ENCODE assay signal across 8 mouse cellular contexts in the genomic region with DNA sequence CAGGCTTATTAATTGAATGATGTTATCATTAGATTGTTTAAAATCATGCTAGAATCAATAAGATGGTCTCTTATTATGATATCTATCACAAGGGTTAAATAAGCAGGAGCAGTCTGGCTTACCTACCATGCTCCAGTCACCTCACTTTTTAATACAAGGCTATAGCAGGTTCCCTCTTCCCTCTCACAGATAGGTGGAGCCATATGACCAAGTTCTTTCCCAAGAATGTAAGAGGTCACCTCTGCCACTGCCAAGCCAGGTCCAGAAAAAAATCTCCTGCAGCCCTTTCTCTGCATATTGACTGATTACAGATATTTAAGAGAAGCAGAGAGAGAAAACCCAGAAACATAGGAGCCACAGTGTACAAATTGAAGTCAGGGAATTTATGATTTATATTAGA.
DNase-seq lines count a peak whose midpoint lies in the region; ATAC-seq and TF ChIP-seq lines count a peak whose summit lies in the region.

No protein-coding gene starts in this region.

- TF ChIP-seq EP300 in MEL (IDR thresholded peaks at IDR 0.05; ENCODE audit: low read depth in 1 of 2, low read length in 2 of 2), result no peak

- H3K4me2 ChIP-seq in kidney, postnatal 0 days (ENCODE audit: low read length), result no peak overlapping the region
- no peak overlapping the region for H3K4me2 ChIP-seq in kidney, embryonic 15.5 days

- no peak overlapping the region for H3K27ac ChIP-seq in kidney, postnatal 0 days
- no peak overlapping the region for H3K27ac ChIP-seq in kidney, embryonic 15.5 days
- H3K27ac ChIP-seq in MEL (ENCODE audit: control insufficient read depth, low read depth, low read length), result no peak overlapping the region
- no peak overlapping the region for H3K27ac ChIP-seq in thymus, adult 2 months (ENCODE audit: control insufficient read depth, insufficient read depth, low read length)

- no peak for TF ChIP-seq POLR2A in MEL (IDR thresholded peaks at IDR 0.05; ENCODE audit: control insufficient read depth in 1 of 2, insufficient read depth in 1 of 2, low read depth in 1 of 2, low read length in 2 of 2, poor library complexity in 1 of 2)
- TF ChIP-seq POLR2A in thymus, adult 2 months (IDR thresholded peaks at IDR 0.05; ENCODE audit: control insufficient read depth, extremely low read depth, insufficient read depth, low read length, poor library complexity), result no peak

- H3K79me2 ChIP-seq in MEL (ENCODE audit: control insufficient read depth, insufficient read depth, low read length, poor library complexity), result no peaks in the 10 kb centered on the region

- H3K27me3 ChIP-seq in kidney, postnatal 0 days (ENCODE audit: insufficient read depth, low read length), result no peaks in the 10 kb centered on the region
- no peaks in the 10 kb centered on the region for H3K27me3 ChIP-seq in kidney, embryonic 15.5 days
- no peaks in the 10 kb centered on the region for H3K27me3 ChIP-seq in MEL (ENCODE audit: control insufficient read depth in 1 of 2, insufficient read depth in 2 of 2, low read length in 2 of 2)
- no peaks in the 10 kb centered on the region for H3K27me3 ChIP-seq in thymus, adult 2 months (ENCODE audit: control insufficient read depth, insufficient read depth, low read length)

- no peak overlapping the region for H3K4me3 ChIP-seq in kidney, postnatal 0 days (replicated peaks; ENCODE audit: low read depth, low read length)
- no peak overlapping the region for H3K4me3 ChIP-seq in kidney, embryonic 15.5 days (replicated peaks)
- H3K4me3 ChIP-seq in MEL (ENCODE audit: control insufficient read depth in 1 of 2, insufficient read depth in 1 of 2, low read depth in 2 of 2, low read length in 2 of 2), result no peak overlapping the region
- no peak overlapping the region for H3K4me3 ChIP-seq in thymus, adult 2 months (ENCODE audit: control insufficient read depth, insufficient read depth, low read length)

- TF ChIP-seq RAD21 in MEL (IDR thresholded peaks at IDR 0.05; ENCODE audit: low read depth, low read length), result peak; percentile 50

- DNase-seq in embryo, embryonic 10 days (ENCODE audit: low spot score), result peak; percentile 15
- DNase-seq in embryo, embryonic 9.5 days (ENCODE audit: extremely low spot score), result no peak
- peak; percentile 21 for DNase-seq in kidney, postnatal 0 days (ENCODE audit: low spot score)
- peak; percentile 14 for DNase-seq in MEL (ENCODE audit: low read depth, low spot score)
- DNase-seq in induced T-regulatory cell, adult 2 months (ENCODE audit: low read depth), result peak; percentile 12
- DNase-seq in thymus, postnatal 0 days (ENCODE audit: low spot score), result no peak
- DNase-seq in thymus, adult 2 months, result no peak

- ATAC-seq in kidney, postnatal 0 days (replicated peaks; ENCODE audit: low FRiP score, low read depth), result no peak
- no peak for ATAC-seq in kidney, embryonic 15.5 days (replicated peaks; ENCODE audit: low FRiP score)

- H3K36me3 ChIP-seq in kidney, postnatal 0 days (ENCODE audit: insufficient read depth, low read length), result no peaks in the 10 kb centered on the region
- H3K36me3 ChIP-seq in kidney, embryonic 15.5 days, result no peaks in the 10 kb centered on the region
- H3K36me3 ChIP-seq in MEL (ENCODE audit: control insufficient read depth in 1 of 2, insufficient read depth in 2 of 2, low read length in 2 of 2), result no peaks in the 10 kb centered on the region
- no peaks in the 10 kb centered on the region for H3K36me3 ChIP-seq in thymus, adult 2 months (ENCODE audit: control insufficient read depth, insufficient read depth, low read length)

- no peaks in the 10 kb centered on the region for H3K9me3 ChIP-seq in kidney, postnatal 0 days (replicated peaks; ENCODE audit: low read length)
- no peaks in the 10 kb centered on the region for H3K9me3 ChIP-seq in kidney, embryonic 15.5 days (replicated peaks)
- no peaks in the 10 kb centered on the region for H3K9me3 ChIP-seq in MEL (replicated peaks; ENCODE audit: insufficient read depth, low read length)

- H3K9ac ChIP-seq in kidney, postnatal 0 days (ENCODE audit: low read depth, low read length), result no peak overlapping the region
- H3K9ac ChIP-seq in kidney, embryonic 15.5 days, result no peak overlapping the region
- H3K9ac ChIP-seq in MEL (ENCODE audit: control insufficient read depth, low read depth, low read length, poor library complexity, severe bottlenecking), result no peak overlapping the region

- no peaks in the 10 kb centered on the region for H3K4me1 ChIP-seq in kidney, postnatal 0 days (replicated peaks; ENCODE audit: insufficient read depth, low read length)
- H3K4me1 ChIP-seq in kidney, embryonic 15.5 days, result no peaks in the 10 kb centered on the region
- H3K4me1 ChIP-seq in MEL (ENCODE audit: control insufficient read depth in 1 of 2, insufficient read depth in 2 of 2, low read length in 2 of 2), result no peaks in the 10 kb centered on the region
- H3K4me1 ChIP-seq in thymus, adult 2 months (replicated peaks; ENCODE audit: control insufficient read depth, insufficient read depth, low read length), result no peaks in the 10 kb centered on the region

- peak; percentile 58 for TF ChIP-seq CTCF in kidney, postnatal 0 days (IDR thresholded peaks at IDR 0.05; ENCODE audit: low read depth)
- TF ChIP-seq CTCF in MEL (IDR thresholded peaks at IDR 0.05 in 2 of 3, conservative IDR thresholded peaks at IDR 0.05 in 1 of 3; ENCODE audit: control insufficient read depth in 1 of 3, insufficient read depth in 1 of 3, low read depth in 2 of 3, low read length in 3 of 3, poor library complexity in 1 of 3, severe bottlenecking in 1 of 3), result peak in 1 of 3 experiments; percentile 38; a peak in 2 of 6 replicates
- TF ChIP-seq CTCF in thymus, adult 2 months (IDR thresholded peaks at IDR 0.05; ENCODE audit: borderline replicate concordance, control insufficient read depth, extremely low read depth, insufficient read depth, low read length, poor library complexity), result no peak

TF ChIP-seq in MEL, 35 proteins besides CTCF, POLR2A, EP300 and RAD21:
- TF ChIP-seq ZC3H11A (IDR thresholded peaks at IDR 0.05; ENCODE audit: low read depth, low read length) (no peak), JUND (IDR thresholded peaks at IDR 0.05; ENCODE audit: low read depth, low read length) (no peak)

Comparison
In these comparisons a context has a peak if more than half of its experiments do, and no peak if none do; other contexts are left out.
1. DNase-seq: peak in embryo, embryonic 10 days (single experiment), kidney, postnatal 0 days (single experiment), MEL (single experiment) and induced T-regulatory cell, adult 2 months (single experiment); none in embryo, embryonic 9.5 days (single experiment), thymus, postnatal 0 days (single experiment) and thymus, adult 2 months (single experiment).